Mouse (Mus musculus): ENCODE data around the gene Ddx54.

- TF ChIP-seq CTCF (IDR thresholded peaks at IDR 0.05; ENCODE audit: control insufficient read depth, insufficient read depth, low read length) (no peak), POLR2A (IDR thresholded peaks at IDR 0.05; ENCODE audit: borderline replicate concordance, control insufficient read depth, low read depth, low read length) (no peak)
These were observed 21.6 kb downstream of the Ddx54 start, which contains the start of gene Cfap73 for GRCm38 (mm10) chr5:120634131-120634530.

All from bone marrow, adult 2 months (tissue).